Mouse (Mus musculus): ENCODE measurements around the gene Slco1b2. TPM values are rescaled to one million over a fixed set of nuclear protein-coding genes. Genes with fewer than 3 reads are reported as not detected.
"Not testable (repeated sequence)": the region's sequence is repeated elsewhere in the genome, so short reads cannot be mapped to it uniquely, and the experiment has no call there.

Slco1b2 gene
- polyA plus RNA-seq (2012; ENCODE audit: insufficient read depth, low replicate concordance): not detected in 2 replicates

DNA sequence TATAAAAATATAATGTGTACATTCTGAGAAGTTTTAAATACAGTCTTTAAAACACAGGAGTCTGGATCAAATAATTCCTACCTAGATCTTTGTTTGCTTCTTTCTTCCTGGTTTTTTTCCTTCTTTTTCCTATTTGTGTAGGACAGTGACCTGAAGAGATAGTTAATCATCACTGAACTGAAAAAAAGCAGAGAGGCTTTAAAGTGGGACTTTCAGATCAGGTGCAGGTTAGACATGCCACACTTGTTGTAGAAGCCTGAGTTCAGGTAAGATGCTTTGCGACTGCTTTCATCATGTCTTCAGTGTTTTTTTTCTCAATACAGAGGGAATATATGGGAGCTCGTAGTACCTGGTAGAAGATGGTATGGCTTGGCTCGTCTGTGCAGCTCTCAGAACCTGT lies at the start of gene Slco1b2:
TSS of gene Slco1b2 (plus strand) at position 228 of the 400 bp plus-strand sequence.
- Histone ChIP-seq H3K27me3 (replicated peaks) (no peaks in the 10 kb centered on the region), H3K36me3 (replicated peaks; ENCODE audit: low read length) (no peaks in the 10 kb centered on the region), H3K4me3 (replicated peaks) (no peak within 1 kb of the TSS), H3K9me3 (peaks cover 7% of the 10 kb centered on the region; the same call in 1 of the 2 replicates), H3K4me1 (no peaks in the 10 kb centered on the region)
- TF ChIP-seq FLI1 (IDR thresholded peaks at IDR 0.05; ENCODE audit: low read length) (no peak), GATA1 (IDR thresholded peaks at IDR 0.05; ENCODE audit: borderline replicate concordance, low read length) (no peak)

DNA sequence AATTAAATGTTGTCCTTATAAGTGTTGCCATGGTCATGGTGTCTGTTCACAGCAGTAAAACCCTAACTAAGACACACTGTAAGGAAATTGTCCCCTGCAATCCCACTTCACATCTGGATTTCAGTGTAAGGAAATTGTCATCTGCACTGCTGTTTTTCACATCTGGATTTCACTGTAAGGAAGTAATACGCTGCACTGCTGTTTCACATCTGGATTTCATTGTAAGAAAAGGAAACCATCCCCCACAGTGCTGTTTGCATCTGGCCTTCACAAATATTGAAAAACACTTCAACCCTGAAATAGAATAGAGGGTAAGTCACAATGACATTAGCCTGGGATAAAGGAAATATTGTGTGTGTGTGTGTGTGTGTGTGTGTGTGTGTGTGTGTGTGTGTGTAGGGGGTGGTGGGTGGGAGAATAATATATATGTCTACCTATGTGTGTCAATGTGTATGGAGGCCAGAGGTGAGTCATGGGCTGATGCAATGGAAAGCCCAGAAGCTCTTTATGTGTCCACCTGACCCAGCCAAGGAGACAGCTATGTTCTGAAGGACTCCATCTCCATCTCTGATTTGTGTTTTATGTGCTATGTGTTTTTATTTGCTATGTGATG lies 44.4 kb upstream of the Slco1b2 start:
- Histone ChIP-seq H3K4me1 (no peaks in the 10 kb centered on the region), H3K9me3 (no peaks in the 10 kb centered on the region), H3K4me3 (replicated peaks) (no peak overlapping the region), H3K27me3 (replicated peaks) (no peaks in the 10 kb centered on the region), H3K36me3 (replicated peaks; ENCODE audit: low read length) (no peaks in the 10 kb centered on the region)
- TF ChIP-seq GATA1 (IDR thresholded peaks at IDR 0.05; ENCODE audit: borderline replicate concordance, low read length) (no peak), FLI1 (IDR thresholded peaks at IDR 0.05; ENCODE audit: low read length) (no peak)

DNA sequence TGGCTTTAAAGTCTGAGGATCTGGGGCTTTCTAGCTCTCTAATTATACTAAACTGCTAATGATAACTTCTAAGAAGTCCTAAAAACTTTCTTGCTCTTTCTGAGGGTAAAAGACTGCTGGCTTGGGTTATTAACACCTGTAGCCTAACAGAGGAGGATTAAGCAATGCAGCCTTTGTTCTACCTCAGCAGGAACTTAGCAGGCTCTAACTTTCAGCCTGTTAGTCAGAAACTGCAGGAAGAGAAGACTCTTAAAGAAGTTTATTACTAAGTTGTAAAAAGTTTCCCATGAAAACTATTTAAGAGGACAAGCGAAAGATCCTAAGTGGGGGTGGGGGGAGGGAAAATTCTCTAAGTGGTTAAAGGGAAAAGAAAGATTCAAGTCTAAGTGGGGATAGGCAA lies 39.3 kb upstream of the Slco1b2 start:
- TF ChIP-seq FLI1 (IDR thresholded peaks at IDR 0.05; ENCODE audit: low read length): no peak
- no peak for TF ChIP-seq GATA1 (IDR thresholded peaks at IDR 0.05; ENCODE audit: borderline replicate concordance, low read length)
- Histone ChIP-seq H3K9me3 (no peaks in the 10 kb centered on the region), H3K36me3 (replicated peaks; ENCODE audit: low read length) (no peaks in the 10 kb centered on the region), H3K4me3 (replicated peaks) (no peak overlapping the region), H3K27me3 (replicated peaks) (no peaks in the 10 kb centered on the region), H3K4me1 (no peaks in the 10 kb centered on the region)

DNA sequence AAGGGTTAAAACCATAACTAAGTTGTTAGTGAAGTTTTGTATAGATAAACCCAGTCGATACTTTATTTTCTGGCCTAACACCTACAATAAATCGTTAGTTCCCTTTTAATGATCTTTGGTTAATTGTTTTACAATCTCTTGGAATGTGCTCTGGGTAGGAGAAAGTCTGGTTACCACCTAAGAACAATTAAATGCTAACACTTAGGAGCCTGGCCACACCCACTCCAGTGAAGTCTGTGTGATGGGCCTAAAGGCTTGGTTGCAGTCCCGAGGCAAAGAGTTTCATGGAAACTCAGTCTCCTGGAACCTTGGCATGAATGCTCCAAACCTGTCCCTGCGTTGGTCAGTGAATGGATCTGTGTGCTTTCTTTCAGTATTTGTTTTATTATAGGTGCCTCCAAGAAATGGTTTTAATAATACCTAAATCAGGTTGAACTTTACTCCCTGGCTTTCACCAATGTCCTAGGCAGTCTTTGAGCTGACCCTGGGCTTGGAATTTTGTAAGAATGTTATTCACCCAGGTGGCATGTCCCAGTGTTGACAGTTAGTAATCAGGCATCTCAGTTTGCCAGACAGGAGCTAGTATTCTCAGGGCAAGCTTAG lies 38.6 kb upstream of the Slco1b2 start:
- H3K4me3 ChIP-seq (replicated peaks); H3K36me3 ChIP-seq (replicated peaks; ENCODE audit: low read length); H3K4me1 ChIP-seq; H3K27me3 ChIP-seq (replicated peaks); H3K9me3 ChIP-seq: not testable (repeated sequence)

DNA sequence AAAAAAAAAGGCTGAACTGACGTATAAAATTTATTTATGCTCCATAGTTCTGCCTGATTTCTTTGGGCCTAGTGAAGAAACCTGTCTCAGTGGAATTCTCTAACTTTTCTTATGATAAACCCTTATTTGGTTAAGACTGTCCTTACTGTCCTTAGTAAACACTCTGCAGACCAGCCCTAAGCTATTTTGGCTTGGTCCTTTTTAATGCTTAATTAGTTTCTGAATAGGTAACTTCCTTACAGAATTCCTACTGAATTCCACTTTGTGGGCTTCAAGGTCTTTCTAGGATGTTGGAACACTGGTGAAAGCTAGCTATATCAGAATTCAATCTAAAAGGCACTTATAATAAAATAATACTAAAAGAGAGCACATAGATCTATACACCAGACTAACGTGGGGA lies 33.2 kb upstream of the Slco1b2 start:
- TF ChIP-seq FLI1 (IDR thresholded peaks at IDR 0.05; ENCODE audit: low read length) (no peak), GATA1 (IDR thresholded peaks at IDR 0.05; ENCODE audit: borderline replicate concordance, low read length) (no peak)

DNA sequence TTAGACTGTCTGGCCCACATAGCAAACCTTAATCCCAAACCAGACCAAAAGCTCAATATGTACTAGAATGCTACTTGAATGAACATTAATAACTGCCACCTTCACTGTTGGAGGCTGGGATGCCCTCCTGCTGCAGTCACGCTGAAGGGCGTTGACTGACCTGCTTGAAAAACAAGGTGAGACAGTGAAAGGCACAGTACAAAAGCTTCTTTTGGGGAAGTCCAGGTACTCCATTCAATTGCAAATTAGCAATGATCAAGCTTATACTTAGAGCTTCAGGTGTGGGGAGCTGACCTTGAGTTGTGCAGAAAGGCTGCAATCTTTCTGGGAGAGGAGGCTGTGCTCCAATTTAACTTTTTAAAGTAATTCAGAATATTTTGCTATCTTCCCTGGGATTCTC lies 32.3 kb upstream of the Slco1b2 start:
- Histone ChIP-seq H3K4me3 (replicated peaks) (no peak overlapping the region), H3K27me3 (replicated peaks) (no peaks in the 10 kb centered on the region), H3K4me1 (no peaks in the 10 kb centered on the region), H3K9me3 (no peaks in the 10 kb centered on the region), H3K36me3 (replicated peaks; ENCODE audit: low read length) (no peaks in the 10 kb centered on the region)
- TF ChIP-seq GATA1 (IDR thresholded peaks at IDR 0.05; ENCODE audit: borderline replicate concordance, low read length) (no peak), FLI1 (IDR thresholded peaks at IDR 0.05; ENCODE audit: low read length) (no peak)

More for the DNA sequence above, 33.2 kb upstream of the Slco1b2 start:
- H3K27me3 ChIP-seq (replicated peaks): no peaks in the 10 kb centered on the region
- no peak overlapping the region for H3K4me3 ChIP-seq (replicated peaks)
- H3K9me3 ChIP-seq: no peaks in the 10 kb centered on the region
- H3K36me3 ChIP-seq (replicated peaks; ENCODE audit: low read length): no peaks in the 10 kb centered on the region
- no peaks in the 10 kb centered on the region for H3K4me1 ChIP-seq

DNA sequence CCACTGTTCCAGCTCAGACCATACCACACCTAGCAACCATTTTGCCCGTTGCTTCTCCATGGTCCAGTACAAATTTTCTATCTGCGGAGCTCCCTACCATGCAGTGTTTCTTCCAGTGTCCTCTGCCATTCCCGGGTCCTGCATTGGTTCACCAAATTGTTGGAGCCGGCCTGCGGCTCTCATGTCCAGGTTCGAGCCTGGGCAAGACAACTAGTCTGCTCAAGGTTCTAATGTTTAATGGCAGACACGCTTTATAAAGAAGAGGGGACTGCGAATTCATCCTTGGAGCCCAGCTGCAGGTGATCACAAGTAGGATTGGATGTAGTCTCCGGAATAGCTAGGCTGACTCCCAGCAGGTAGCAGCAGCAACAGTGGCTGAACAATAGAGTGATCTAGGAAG lies 28.4 kb upstream of the Slco1b2 start:
- no peak for TF ChIP-seq GATA1 (IDR thresholded peaks at IDR 0.05; ENCODE audit: borderline replicate concordance, low read length)
- TF ChIP-seq FLI1 (IDR thresholded peaks at IDR 0.05; ENCODE audit: low read length): no peak
- Histone ChIP-seq H3K36me3 (replicated peaks; ENCODE audit: low read length) (no peaks in the 10 kb centered on the region), H3K4me3 (replicated peaks) (no peak overlapping the region), H3K9me3 (no peaks in the 10 kb centered on the region), H3K4me1 (no peaks in the 10 kb centered on the region), H3K27me3 (replicated peaks) (no peaks in the 10 kb centered on the region)

DNA sequence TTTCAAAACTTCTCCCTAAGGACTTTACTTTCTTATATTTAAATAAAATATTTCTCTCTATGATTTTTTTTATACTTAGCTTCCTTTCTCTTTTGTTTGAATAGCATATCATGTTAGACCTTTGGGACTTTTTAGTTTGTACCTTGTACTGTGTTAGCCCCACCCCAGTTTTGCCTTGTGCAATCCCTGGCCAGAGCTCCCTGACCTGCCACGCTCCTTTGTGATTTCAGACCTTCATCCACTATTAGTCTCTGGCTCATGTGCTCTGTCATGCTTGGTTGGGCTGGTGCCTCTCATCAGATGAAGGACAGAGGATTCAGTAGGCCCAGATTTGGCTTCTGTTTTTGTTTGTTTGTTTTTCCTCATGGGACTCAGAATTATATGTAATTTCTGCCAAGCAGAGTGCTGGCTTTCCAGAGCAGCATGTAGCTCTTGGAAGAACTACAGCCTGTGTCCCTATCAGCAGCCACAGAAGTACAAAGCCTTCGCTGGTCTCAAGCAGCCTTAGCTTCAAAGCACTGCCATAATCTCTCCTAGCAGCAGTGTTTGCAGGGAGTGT lies 18.5 kb upstream of the Slco1b2 start:
- Histone ChIP-seq H3K4me3 (replicated peaks) (no peak overlapping the region), H3K36me3 (replicated peaks; ENCODE audit: low read length) (no peaks in the 10 kb centered on the region), H3K27me3 (replicated peaks) (no peaks in the 10 kb centered on the region), H3K9me3 (peaks cover 3% of the 10 kb centered on the region; the same call in 1 of the 2 replicates), H3K4me1 (no peaks in the 10 kb centered on the region)
- TF ChIP-seq FLI1 (IDR thresholded peaks at IDR 0.05; ENCODE audit: low read length): no peak
- TF ChIP-seq GATA1 (IDR thresholded peaks at IDR 0.05; ENCODE audit: borderline replicate concordance, low read length): no peak

DNA sequence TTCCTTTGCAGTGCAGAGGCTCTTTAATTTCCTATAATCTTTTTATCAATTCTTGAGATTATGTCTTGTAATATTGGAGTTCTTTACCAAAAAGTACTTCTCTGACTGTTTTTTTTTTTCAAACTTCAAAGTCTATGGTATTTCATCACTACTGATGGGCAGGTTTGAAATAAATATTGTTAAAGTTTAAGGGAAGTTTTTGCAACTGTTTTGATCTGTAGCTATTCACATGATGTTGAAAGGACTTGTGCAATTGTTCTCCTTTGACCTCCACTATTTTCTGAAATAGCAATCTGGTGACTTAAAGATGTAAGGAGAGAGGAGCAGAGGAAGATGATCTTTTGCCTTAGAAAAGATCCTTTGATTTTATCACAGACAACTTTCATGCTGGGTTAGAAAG lies 15.3 kb upstream of the Slco1b2 start:
- no peaks in the 10 kb centered on the region for H3K4me1 ChIP-seq

DNA sequence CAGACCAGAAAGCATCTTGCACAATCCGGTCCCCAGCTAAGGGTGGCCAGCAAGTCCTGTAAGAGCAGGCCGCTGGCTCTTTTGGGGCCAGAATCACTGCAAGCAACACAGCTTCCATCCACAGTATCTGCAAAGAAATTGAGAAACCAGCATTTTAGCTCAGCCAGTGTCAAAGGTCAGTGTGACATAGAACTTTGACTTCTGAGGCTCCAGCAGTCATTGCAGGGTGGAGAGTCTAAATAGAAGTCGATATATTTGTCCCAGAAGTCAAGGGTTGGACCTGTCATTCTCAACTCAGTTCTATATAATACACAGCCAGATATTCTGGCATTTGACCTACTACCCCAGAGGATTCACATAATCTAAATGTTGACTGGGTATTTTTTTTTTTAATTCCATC lies 14.0 kb upstream of the Slco1b2 start:
- peaks cover 3% of the 10 kb centered on the region; the same call in 1 of the 2 replicates for H3K9me3 ChIP-seq
- no peak for TF ChIP-seq GATA1 (IDR thresholded peaks at IDR 0.05; ENCODE audit: borderline replicate concordance, low read length)
- no peak for TF ChIP-seq FLI1 (IDR thresholded peaks at IDR 0.05; ENCODE audit: low read length)
- H3K4me3 ChIP-seq (replicated peaks): no peak overlapping the region
- no peaks in the 10 kb centered on the region for H3K4me1 ChIP-seq
- no peaks in the 10 kb centered on the region for H3K36me3 ChIP-seq (replicated peaks; ENCODE audit: low read length)
- H3K27me3 ChIP-seq (replicated peaks): no peaks in the 10 kb centered on the region

More for the DNA sequence above, 15.3 kb upstream of the Slco1b2 start:
- Histone ChIP-seq H3K27me3 (replicated peaks) (no peaks in the 10 kb centered on the region), H3K4me3 (replicated peaks) (no peak overlapping the region), H3K36me3 (replicated peaks; ENCODE audit: low read length) (no peaks in the 10 kb centered on the region), H3K9me3 (peaks cover 3% of the 10 kb centered on the region; the same call in 1 of the 2 replicates)
- TF ChIP-seq FLI1 (IDR thresholded peaks at IDR 0.05; ENCODE audit: low read length) (no peak), GATA1 (IDR thresholded peaks at IDR 0.05; ENCODE audit: borderline replicate concordance, low read length) (no peak)

Measured in megakaryocyte, embryonic 14.5 days (primary cell).